Mouse (Mus musculus): ENCODE data around the gene Gm9913.

DNA sequence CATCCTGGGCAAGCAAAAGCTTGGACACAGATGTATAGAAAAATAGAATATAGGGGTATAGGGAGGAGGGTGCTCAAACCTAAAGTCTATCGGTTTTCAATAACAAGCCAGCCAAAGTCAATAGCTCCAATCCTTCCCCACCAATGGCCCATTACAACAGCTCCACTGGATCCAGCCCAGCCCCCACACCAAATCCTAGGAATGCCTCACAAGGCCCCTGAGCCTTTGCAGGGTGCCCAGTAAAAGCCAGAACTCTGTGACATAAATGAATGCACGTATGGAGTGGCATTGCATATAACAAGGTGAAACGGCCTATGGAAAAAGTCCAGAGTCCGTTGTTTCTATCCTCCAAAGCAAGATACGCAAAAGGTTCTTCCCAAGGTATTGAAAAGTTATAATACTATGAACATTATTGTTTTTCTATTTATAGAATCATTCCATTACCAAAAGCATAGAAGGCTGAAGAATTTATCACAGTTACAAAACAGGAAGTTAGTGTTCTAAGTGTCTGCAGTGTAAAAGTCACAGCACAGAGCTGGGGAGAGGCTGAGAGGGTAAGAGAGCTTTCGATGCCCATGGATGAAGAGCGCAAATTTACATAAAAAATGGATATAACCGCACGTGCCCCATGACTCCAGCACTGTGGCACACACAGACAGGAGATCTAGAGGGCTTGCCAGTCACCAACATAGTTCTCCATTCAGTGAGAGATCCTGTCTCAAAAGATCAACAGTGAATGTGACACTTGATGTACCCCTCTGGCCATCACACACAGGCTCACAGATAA lies 23.2 kb upstream of the Gm9913 start:
- TF ChIP-seq CTCF (IDR thresholded peaks at IDR 0.05; ENCODE audit: borderline replicate concordance, insufficient read depth, low read depth, low read length) = no peak
- no peak for TF ChIP-seq POLR2A (IDR thresholded peaks at IDR 0.05; ENCODE audit: borderline replicate concordance, insufficient read depth, low read length)
